Mouse (Mus musculus): ENCODE results near the gene Afmid. TPM values are rescaled to one million over a fixed set of nuclear protein-coding genes. Genes with fewer than 3 reads are reported as not detected.

Afmid gene
- polyA plus RNA-seq, 1 experiment from 2014 or later = 34.4 TPM

DNA sequence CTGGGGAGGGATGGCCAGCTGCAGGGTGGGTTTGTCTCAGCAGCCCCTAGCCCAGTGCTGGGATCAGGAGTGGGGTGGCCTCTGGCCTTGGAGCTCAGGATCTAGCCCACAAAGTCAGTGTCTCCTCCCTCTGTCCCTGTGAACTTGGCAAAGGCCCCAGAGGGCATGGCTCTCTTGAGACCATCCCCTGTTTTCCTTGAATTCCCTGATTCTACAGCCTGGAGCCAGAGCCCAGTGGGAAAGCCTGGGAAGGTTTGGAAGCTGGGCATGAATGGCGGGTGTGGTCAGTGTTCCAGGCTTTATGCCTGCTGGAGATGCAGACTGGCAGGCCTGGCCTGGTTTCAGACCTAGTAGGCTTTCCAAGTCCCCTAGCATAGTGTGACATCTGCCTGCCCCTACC, 56.5 kb downstream of the Afmid start:
- TF ChIP-seq CTCF (IDR thresholded peaks at IDR 0.05; ENCODE audit: low read depth) = no peak
- no peak for ATAC-seq
- WGBS (ENCODE audit: insufficient replicate concordance) = 54% methylated on average over 1 of the region's 1 CpGs

DNA sequence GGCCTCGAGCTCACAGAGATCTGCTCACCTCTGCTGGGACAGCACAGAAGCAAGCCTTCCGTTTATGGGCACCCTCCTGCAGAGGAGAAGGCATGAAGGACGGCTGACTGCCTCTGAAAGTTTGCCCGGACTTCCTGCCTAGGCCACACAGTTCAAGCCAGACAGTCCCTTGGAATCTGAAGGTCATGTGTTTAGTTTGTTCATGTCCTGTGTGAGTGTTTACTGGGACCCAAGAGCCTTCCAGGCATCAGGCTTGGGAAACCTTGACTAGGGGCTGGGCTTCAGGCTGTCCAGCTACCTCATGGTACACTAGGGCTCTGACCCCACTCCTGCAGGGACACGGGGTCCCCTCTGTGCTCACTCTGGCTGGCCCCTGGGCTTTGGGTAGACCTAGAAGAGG, 60.3 kb downstream of the Afmid start:
- DNase-seq = no peak
- Histone ChIP-seq H3K27ac (ENCODE audit: low read depth) (peak overlapping the region; percentile 44; the same call in 1 of the 2 replicates), H3K4me1 (ENCODE audit: insufficient read depth) (peaks cover 48% of the 10 kb centered on the region), H3K36me3 (replicated peaks; ENCODE audit: insufficient read depth, low read length) (no peaks in the 10 kb centered on the region), H3K27me3 (ENCODE audit: insufficient read depth, low read length) (no peaks in the 10 kb centered on the region), H3K4me2 (ENCODE audit: low read depth, low read length) (no peak overlapping the region), H3K9ac (replicated peaks) (no peak overlapping the region), H3K9me3 (ENCODE audit: low read length) (no peaks in the 10 kb centered on the region), H3K4me3 (ENCODE audit: low read depth, low read length) (no peak overlapping the region)
- TF ChIP-seq CTCF (IDR thresholded peaks at IDR 0.05; ENCODE audit: low read depth) (no peak), EP300 (IDR thresholded peaks at IDR 0.05; ENCODE audit: low read depth) (no peak)
- WGBS (ENCODE audit: insufficient replicate concordance) = 20% methylated on average over 5 of the region's 5 CpGs
- ATAC-seq = peak; percentile 40

More for the DNA sequence above, 56.5 kb downstream of the Afmid start:
- H3K4me2 ChIP-seq (ENCODE audit: low read depth, low read length) = no peak overlapping the region
- H3K36me3 ChIP-seq (replicated peaks; ENCODE audit: insufficient read depth, low read length) = no peaks in the 10 kb centered on the region
- no peaks in the 10 kb centered on the region for H3K9me3 ChIP-seq (ENCODE audit: low read length)
- no peak for DNase-seq
- H3K4me3 ChIP-seq (ENCODE audit: low read depth, low read length) = no peak overlapping the region
- H3K9ac ChIP-seq (replicated peaks) = no peak overlapping the region
- peaks cover 48% of the 10 kb centered on the region for H3K4me1 ChIP-seq (ENCODE audit: insufficient read depth)
- peak overlapping the region; percentile 44 for H3K27ac ChIP-seq (ENCODE audit: low read depth)
- H3K27me3 ChIP-seq (ENCODE audit: insufficient read depth, low read length) = no peaks in the 10 kb centered on the region

DNA sequence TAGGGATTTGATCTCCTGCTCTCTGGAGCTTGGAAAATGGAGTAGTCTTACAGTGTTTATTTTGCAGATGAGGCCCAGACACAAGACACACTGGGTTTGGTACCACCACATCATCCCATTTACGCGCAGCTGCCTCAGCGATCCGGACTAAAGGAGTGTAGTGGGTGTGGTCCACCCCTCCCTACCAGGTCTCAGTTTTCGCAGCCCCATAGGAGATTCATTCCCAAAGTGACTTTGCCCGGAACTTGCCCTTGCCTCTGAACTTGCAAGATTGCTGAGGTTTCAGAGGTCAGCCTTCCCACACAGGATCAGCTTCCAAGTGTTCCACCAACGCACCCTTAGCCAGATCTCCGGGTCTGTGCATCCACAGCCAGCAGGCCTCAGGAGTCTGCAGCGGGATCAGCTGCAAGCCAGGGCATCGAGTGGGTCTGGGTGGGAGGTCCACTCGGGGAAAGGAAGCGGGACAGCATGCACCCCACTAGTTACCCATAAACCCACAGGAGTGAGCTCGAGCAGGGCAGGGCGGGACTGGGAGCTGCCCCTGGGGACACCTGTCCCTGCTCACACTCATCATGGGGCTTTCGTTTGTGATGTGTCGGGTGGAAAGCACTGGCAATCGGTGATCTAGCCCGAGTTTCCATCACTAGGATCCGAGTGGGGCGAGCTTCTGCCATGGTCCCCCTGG, 62.6 kb downstream of the Afmid start:
- Histone ChIP-seq H3K36me3 (replicated peaks; ENCODE audit: insufficient read depth, low read length) (no peaks in the 10 kb centered on the region), H3K27ac (ENCODE audit: low read depth) (0 out of 2 replicates have a peak overlapping the region, but pooled peaks have one; percentile 39), H3K9ac (replicated peaks) (no peak overlapping the region), H3K4me1 (ENCODE audit: insufficient read depth) (peaks cover 47% of the 10 kb centered on the region), H3K4me3 (ENCODE audit: low read depth, low read length) (no peak overlapping the region), H3K9me3 (ENCODE audit: low read length) (no peaks in the 10 kb centered on the region), H3K4me2 (ENCODE audit: low read depth, low read length) (no peak overlapping the region), H3K27me3 (ENCODE audit: insufficient read depth, low read length) (no peaks in the 10 kb centered on the region)
- whole genome bisulfite sequencing (ENCODE audit: insufficient replicate concordance) = 53% methylated on average over 20 of the region's 20 CpGs
- ATAC-seq (no peak), DNase-seq (no peak)
- TF ChIP-seq CTCF (IDR thresholded peaks at IDR 0.05; ENCODE audit: low read depth) = no peak
- no peak for TF ChIP-seq EP300 (IDR thresholded peaks at IDR 0.05; ENCODE audit: low read depth)

DNA sequence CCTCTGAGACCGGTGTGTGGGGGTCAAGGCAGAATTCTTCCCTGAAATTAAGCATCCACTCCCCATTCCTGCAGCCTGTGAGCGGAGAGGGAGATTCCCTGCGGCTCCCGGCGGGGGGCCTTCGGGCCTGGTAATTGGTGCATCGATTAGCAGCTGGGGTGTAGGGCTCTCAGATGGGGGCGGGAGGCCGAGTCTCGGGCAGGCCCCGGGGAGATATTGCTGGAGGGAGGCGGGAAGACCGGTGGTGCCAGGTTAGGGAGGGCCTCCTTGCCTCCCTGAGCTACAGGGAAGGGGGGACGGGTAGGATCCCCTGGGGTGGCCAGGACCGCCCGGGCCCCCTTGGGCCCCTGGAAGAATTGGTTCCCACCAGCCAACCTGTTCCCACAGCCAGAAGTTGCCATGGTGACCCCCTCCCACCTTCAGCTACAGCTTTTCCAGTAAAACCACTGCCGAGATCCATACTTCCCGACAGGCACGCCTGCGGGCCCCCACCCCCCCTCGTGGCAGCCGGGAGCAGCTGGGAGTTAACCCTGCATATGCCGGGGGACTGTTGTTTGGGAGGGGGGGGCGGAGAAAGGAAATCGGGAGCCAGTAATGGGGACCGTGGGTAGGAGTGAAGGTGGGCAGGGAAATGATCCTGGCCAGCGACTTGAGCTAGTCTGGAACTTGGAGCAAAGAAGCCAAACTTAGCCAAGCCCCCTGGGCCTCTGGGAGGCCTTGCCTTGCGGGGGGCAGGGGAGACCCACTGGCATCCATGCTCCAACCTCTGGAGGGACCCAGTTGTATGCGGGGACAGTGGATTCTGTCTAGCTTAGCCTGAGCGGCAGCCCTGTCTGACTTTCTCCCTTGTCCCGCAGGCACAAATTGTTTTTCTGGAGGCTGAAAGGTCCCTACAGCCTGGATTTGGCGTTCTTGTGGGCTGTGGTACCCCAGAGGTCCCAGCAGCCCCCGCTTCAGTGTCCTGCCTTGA, 63.4 kb downstream of the Afmid start:
- DNase-seq (peak; percentile 63), ATAC-seq (peak; percentile 24; the same call in 1 of the 2 replicates)
- Histone ChIP-seq H3K36me3 (replicated peaks; ENCODE audit: insufficient read depth, low read length) (no peaks in the 10 kb centered on the region), H3K4me1 (ENCODE audit: insufficient read depth) (peaks cover 47% of the 10 kb centered on the region), H3K4me2 (ENCODE audit: low read depth, low read length) (peak overlapping the region; percentile 26; the same call in 1 of the 2 replicates), H3K9ac (replicated peaks) (0 out of 2 replicates have a peak overlapping the region, but pooled peaks have one; percentile 2), H3K9me3 (ENCODE audit: low read length) (no peaks in the 10 kb centered on the region), H3K27ac (ENCODE audit: low read depth) (peak overlapping the region; percentile 69), H3K4me3 (ENCODE audit: low read depth, low read length) (no peak overlapping the region), H3K27me3 (ENCODE audit: insufficient read depth, low read length) (no peaks in the 10 kb centered on the region)
- WGBS (ENCODE audit: insufficient replicate concordance) = 40% methylated on average over 31 of the region's 33 CpGs
- TF ChIP-seq CTCF (IDR thresholded peaks at IDR 0.05; ENCODE audit: low read depth) (0 out of 2 replicates have a peak, but pooled peaks have one; percentile 2), EP300 (IDR thresholded peaks at IDR 0.05; ENCODE audit: low read depth) (no peak)

Other genes with a start within 250 kb of the Afmid start
- 2.8 and 3.0 TPM in 2 replicates for gene Tnrc6c, start 171.6 kb upstream of the Afmid start, polyA plus RNA-seq (2015; fragmentation: Nextera tagmentation; extraction: Ambion mirVana)
- gene Tmc8, start 43.8 kb upstream of the Afmid start, polyA plus RNA-seq (2015; fragmentation: Nextera tagmentation; extraction: Ambion mirVana) = 6.3 and 6.8 TPM in 2 replicates
- 19.0 and 20.2 TPM in 2 replicates for gene Tmc6, start 43.7 kb upstream of the Afmid start, polyA plus RNA-seq (2015; fragmentation: Nextera tagmentation; extraction: Ambion mirVana)
- 32.7 and 33.8 TPM in 2 replicates for gene 6030468B19Rik, start 28.3 kb upstream of the Afmid start, polyA plus RNA-seq (2015; fragmentation: Nextera tagmentation; extraction: Ambion mirVana)
- gene Gm20708, start 16.3 kb upstream of the Afmid start, polyA plus RNA-seq (2015; fragmentation: Nextera tagmentation; extraction: Ambion mirVana) = 0.33 and 0.48 TPM in 2 replicates
- 60.6 and 62.2 TPM in 2 replicates for gene Syngr2, start 16.3 kb upstream of the Afmid start, polyA plus RNA-seq (2015; fragmentation: Nextera tagmentation; extraction: Ambion mirVana)
- 96.8 and 101 TPM in 2 replicates for gene Tk1, start 168 bp downstream of the Afmid start, polyA plus RNA-seq (2015; fragmentation: Nextera tagmentation; extraction: Ambion mirVana)
- 193 and 197 TPM in 2 replicates for gene Birc5, start 23.3 kb downstream of the Afmid start, polyA plus RNA-seq (2015; fragmentation: Nextera tagmentation; extraction: Ambion mirVana)
- not detected in 2 replicates for gene Tmem235, start 34.8 kb downstream of the Afmid start, polyA plus RNA-seq (2015; fragmentation: Nextera tagmentation; extraction: Ambion mirVana)
- 6.6 and 7.1 TPM in 2 replicates for gene Tha1, start 47.6 kb downstream of the Afmid start, polyA plus RNA-seq (2015; fragmentation: Nextera tagmentation; extraction: Ambion mirVana)
- gene Socs3, start 144.1 kb downstream of the Afmid start, polyA plus RNA-seq (2015; fragmentation: Nextera tagmentation; extraction: Ambion mirVana) = 3.5 and 5.8 TPM in 2 replicates
- gene Pgs1, start 160.4 kb downstream of the Afmid start, polyA plus RNA-seq (2015; fragmentation: Nextera tagmentation; extraction: Ambion mirVana) = 9.1 and 10.1 TPM in 2 replicates

All from liver, postnatal 0 days (tissue).